Mouse (Mus musculus) CD4-positive naive resting alpha-beta T cell, adult 57 days (primary cell): ENCODE data around the gene Gm43064. TPM values are rescaled to one million over a fixed set of nuclear protein-coding genes. Genes with fewer than 3 reads are reported as not detected.

Experiments used
- total RNA-seq: library from RNA; stranded (reverse); gene quantifications from one replicate; pipeline ENCODE4 v1.2.4, GENCODE M21; 2023

The Gm43064 gene
- not detected for total RNA-seq

DNA sequence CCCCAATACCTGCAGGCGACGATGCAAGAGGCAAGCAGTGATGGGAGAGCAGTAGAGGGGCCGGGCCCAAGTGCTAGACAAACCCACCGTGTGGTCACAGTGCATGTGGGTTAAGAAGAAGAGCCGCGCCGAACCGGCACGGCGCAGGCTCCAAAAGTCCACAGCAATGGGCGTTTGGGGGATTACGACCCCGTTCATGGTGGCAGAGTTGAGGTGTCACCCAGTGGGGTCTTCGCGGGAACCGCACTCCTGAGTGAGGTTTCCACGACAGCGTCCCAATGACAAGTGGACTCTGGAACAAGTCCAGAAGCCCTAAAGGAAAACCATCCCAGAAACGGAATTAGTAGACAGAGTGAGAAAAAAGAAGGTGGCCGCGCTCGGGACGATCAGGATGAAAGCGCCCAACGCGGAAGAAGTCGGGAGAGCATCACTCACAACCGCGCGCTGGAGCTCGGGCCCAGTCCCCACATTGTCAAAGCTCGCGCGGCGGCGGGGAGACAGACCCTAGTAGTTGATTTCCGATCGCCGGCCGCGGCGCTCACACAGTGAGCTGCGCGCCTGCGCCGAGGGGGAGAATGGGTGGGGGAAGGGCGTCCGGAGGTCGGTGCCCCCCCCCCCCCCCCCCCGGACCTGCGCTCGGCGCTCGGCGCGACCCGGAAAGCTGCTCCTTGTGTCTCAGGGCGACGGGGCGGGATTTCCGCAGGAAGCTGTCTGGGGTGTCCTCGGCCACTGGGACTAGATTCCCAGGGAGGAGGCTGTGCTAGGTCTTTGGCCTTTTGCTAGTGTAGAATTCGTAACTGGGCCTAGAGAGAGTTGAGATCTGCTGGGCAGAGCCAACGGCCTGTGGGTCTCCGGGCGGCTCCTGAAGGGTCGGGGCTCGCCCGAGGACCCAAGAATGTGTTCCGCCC is at the start of gene Gm43064, which contains the start of the genes Dclre1b and Ap4b1:
Gm43064 (plus strand) TSS at position 683 of the 908 bp plus-strand sequence.
Dclre1b (minus strand) TSS at position 554 of the 908 bp plus-strand sequence.
Ap4b1 (plus strand) TSS at position 630 of the 908 bp plus-strand sequence.

DNA sequence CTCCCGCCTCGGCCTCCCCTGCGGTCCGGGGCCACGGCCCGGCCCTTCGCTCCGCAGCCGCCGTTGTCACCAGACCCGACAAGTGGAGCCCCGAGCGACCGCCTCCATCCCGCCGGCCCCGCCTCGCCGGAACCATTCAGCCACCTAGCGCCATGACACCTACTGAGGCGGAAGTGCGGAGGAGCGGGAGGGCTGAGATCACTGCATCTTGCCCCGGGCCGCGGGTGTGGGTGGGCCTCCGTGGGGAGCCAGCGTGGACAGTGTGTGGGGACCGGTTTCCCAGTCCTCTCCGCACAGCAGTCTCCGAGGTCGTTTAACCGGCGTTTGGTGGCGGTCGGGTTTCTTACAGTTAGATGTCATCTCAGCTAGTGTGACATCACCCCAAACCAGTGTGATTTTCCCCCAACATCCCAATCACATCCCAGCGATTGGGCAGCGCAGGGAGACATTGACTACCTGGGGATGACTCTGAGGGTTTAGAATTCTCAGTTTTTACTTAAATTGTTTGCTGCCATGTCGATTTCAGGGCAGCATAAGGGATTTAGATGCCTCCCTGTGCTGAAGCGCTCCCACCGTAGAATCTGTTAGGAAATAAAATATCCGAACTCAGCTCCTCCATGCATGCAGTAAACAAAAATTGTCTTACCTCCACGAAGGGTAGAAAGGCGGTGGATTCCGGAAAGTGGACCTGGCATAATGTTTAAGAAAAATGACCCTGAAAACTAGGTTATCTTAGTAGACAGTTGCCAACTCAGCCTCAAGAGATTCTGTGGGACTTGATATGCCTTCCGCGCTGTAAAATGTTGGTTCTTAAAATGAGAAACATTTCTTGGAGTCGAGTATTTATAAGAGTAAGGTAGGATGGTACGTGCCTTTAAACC is 17.9 kb upstream of the Gm43064 start, which contains the start of gene Hipk1:
Hipk1 (minus strand) TSS at position 334 of the 881 bp plus-strand sequence.

DNA sequence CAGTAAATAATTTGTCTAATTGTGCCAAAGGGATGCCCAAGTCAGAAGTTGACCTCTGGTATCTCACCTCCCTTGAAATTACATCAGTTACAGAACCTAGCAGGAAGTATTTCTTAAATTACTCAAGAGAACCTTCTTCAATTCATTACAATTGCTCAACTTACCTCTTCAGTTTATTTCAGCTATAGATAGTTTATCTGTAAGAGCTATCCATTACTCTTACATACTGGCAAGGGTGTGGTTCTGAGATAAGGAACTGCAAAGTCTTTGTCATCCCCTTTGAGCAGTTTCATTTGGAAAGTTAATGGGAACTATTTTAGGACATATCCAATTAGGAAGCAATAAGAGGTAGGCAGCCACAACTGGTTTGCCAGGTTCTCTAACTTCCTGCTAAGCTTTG is 23.1 kb downstream of the Gm43064 start, which contains the start of gene Bcl2l15:
Bcl2l15 (plus strand) TSS at position 176 of the 400 bp plus-strand sequence.

DNA sequence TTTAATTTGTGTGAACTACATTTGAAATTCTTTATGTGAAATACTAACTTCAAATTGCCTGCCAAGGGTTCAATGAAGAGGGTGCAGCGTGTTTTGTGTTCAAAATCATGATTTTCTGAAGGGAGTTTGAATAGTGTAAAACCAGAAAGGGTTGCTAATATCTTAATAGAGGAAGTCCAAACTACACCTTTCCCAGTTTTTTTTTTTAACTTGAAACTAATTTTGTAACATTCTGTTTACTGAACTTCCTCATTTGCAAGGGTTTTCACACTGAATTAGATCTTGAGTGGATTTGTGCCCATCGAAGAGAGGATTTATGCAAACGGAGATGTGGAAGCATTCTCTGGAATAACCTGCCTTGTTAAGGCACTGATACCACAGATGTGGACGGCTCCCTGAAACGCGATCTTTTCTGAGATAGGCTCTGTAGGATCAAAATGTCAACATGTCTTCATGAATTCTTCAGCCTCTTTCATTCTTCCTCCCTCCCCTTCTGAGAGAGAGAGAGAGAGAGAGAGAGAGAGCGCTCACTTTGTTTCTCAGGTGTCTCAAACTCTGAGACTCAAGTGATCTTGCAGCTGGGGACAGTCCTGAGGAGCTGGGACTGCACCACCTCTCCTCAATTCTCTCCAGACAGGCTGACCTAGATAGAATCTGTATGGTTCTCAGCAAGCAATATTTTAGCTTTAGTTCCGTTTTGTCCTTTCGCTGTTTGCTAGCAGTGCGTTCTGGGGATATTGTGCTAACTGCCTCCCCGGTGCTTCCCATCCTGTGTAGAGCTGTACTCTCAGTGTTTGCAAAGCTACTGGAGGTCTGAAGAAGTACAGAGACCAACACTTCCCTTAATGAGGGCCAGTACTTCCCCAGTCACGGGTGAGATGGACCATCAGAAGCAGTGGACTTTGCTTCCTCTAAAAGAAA is 49.8 kb downstream of the Gm43064 start, which contains the start of gene Ptpn22:
Ptpn22 (plus strand) TSS at position 915 of the 921 bp plus-strand sequence.

Other genes with a start within 250 kb of the Gm43064 start
- 0.12 TPM for gene Syt6, start 234.3 kb upstream of the Gm43064 start, total RNA-seq
- gene Atg4a-ps, start 163.5 kb upstream of the Gm43064 start, total RNA-seq, result 2.5 TPM
- gene Olfml3, start 71.6 kb upstream of the Gm43064 start, total RNA-seq, result 6.7 TPM
- not detected for gene Gm10964, start 70.2 kb upstream of the Gm43064 start, total RNA-seq
- 221 TPM for gene Hipk1, start 18.0 kb upstream of the Gm43064 start, total RNA-seq
- 22.1 TPM for gene Dclre1b, start 129 bp upstream of the Gm43064 start, total RNA-seq
- 23.0 TPM for gene Ap4b1, start 53 bp upstream of the Gm43064 start, total RNA-seq
- 1.5 TPM for gene Bcl2l15, start 23.0 kb downstream of the Gm43064 start, total RNA-seq
- gene Ptpn22, start 50.2 kb downstream of the Gm43064 start, total RNA-seq, result 238 TPM
- 42.5 TPM for gene Rsbn1, start 104.5 kb downstream of the Gm43064 start, total RNA-seq
- gene Phtf1, start 158.5 kb downstream of the Gm43064 start, total RNA-seq, result 36.9 TPM